Mouse (Mus musculus): ENCODE data around the gene Tex37.

DNA sequence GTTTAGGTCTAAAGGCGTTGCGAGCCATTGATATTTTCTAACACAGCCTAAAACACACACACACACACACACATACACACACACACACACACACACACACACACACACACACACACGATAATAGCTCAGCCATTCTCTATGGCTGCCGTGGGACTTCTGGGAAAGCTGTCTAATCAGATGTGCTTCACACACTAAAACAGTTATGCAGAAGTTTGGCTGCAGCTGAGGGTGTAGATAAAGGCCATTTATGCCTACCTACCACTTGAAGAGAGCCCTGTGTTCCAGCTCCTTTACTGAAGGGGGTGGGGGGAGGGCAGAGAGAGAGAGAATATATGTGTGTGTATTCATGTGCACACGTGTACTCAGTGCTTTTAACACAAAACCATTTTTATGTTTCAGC lies 15.0 kb downstream of the Tex37 start:
- no peak for TF ChIP-seq EP300 (optimal IDR thresholded peaks at IDR 0.05)
- TF ChIP-seq CTCF (IDR thresholded peaks at IDR 0.05; ENCODE audit: low read depth) = no peak

All from stomach, postnatal 0 days (tissue).